Mouse (Mus musculus): ENCODE measurements around the gene Sh3gl1. TPM values are rescaled to one million over a fixed set of nuclear protein-coding genes. Genes with fewer than 3 reads are reported as not detected.
A peak's percentile ranks its signal among the peaks of the same experiment; 100 is the strongest.

The Sh3gl1 gene
- polyA plus RNA-seq, 1 experiment, result 55.5 TPM

DNA sequence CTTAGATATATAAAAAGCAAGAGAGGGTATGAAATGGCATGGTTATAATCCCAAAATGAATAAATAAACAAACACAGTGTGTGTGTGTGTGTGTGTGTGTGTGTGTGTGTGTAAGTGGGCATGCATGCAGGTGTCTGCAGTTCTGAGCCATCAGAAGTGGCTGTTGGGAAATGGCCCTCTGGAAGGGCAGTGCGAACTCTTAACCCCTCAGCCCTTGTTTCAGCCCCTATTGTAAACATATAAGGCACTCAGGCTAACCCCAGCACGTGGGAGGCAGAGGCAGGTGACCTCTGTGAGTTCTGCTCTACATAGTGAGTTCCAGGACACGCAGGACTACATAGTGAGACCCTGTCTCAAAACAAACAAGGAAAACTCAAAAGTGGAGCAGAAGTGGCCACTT lies 59.1 kb downstream of the Sh3gl1 start:
- no peaks in the 10 kb centered on the region for H3K4me1 ChIP-seq (ENCODE audit: control insufficient read depth, insufficient read depth, low read length)
- 67% methylated on average over 3 of the region's 3 CpGs for WGBS
- H3K27ac ChIP-seq (ENCODE audit: control insufficient read depth, insufficient read depth, low read depth, low read length, poor library complexity), result no peak overlapping the region
- TF ChIP-seq POLR2A (IDR thresholded peaks at IDR 0.05; ENCODE audit: borderline replicate concordance, control insufficient read depth, low read depth, low read length) (no peak), CTCF (IDR thresholded peaks at IDR 0.05; ENCODE audit: control insufficient read depth, insufficient read depth, low read length) (no peak)
- no peak overlapping the region for H3K4me3 ChIP-seq (replicated peaks; ENCODE audit: control insufficient read depth, low read depth, low read length)

DNA sequence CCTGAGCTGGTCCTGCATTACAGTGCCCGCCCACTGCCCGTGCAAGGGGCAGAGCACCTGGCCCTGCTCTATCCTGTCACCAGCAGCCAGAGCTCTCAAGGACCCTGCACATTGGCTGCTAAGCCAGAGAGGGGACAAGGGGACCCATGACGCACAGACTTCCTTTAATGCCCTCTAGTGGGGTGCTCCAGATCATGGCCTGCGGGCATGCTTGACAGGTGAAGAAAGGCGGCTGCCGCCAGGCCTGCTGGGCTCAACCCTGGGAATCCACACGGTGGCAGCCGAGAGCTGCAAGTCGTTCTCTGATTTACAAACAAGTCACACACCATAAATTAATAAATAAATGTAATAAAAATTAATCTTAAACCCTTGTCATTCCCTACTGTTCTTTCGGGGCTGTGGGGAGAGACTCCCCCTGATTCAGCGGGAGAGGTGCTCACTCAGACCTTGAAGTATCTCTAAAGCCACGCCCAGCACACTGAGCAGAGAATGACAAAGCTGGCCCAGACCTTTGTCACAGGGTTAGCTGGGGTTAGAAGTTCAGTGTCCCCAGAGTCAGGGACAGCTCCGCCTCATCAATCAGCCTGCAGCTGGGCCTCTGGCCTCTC lies 60.1 kb downstream of the Sh3gl1 start:
- no peak overlapping the region for H3K27ac ChIP-seq (ENCODE audit: control insufficient read depth, insufficient read depth, low read depth, low read length, poor library complexity)
- H3K4me1 ChIP-seq (ENCODE audit: control insufficient read depth, insufficient read depth, low read length), result no peaks in the 10 kb centered on the region
- 20% methylated on average over 13 of the region's 13 CpGs for WGBS
- TF ChIP-seq POLR2A (IDR thresholded peaks at IDR 0.05; ENCODE audit: borderline replicate concordance, control insufficient read depth, low read depth, low read length) (no peak), CTCF (IDR thresholded peaks at IDR 0.05; ENCODE audit: control insufficient read depth, insufficient read depth, low read length) (peak; percentile 80)
- no peak overlapping the region for H3K4me3 ChIP-seq (replicated peaks; ENCODE audit: control insufficient read depth, low read depth, low read length)

DNA sequence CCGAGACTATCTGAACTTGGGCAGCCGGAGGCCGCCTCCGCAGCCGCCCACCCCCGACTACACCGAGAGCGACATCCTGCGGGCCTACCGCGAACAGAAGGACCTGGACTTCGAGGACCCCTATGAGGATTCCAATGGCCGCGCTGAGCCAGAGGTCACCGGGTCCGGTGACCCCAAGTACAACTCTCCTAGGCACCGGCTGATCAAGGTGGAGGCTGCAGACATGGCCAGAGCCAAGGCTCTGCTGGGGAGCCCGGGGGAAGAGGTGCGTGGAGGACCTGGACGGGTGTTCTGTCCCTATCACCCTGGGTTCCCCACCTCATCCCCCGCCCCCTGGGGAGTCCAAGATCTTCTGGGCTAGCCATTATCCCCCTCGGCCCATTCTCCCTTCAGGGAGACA lies 65.0 kb downstream of the Sh3gl1 start:
- no peak overlapping the region for H3K4me3 ChIP-seq (replicated peaks; ENCODE audit: control insufficient read depth, low read depth, low read length)
- no peaks in the 10 kb centered on the region for H3K4me1 ChIP-seq (ENCODE audit: control insufficient read depth, insufficient read depth, low read length)
- 41% methylated on average over 22 of the region's 22 CpGs for WGBS
- no peak overlapping the region for H3K27ac ChIP-seq (ENCODE audit: control insufficient read depth, insufficient read depth, low read depth, low read length, poor library complexity)
- no peak for TF ChIP-seq POLR2A (IDR thresholded peaks at IDR 0.05; ENCODE audit: borderline replicate concordance, control insufficient read depth, low read depth, low read length)
- no peak for TF ChIP-seq CTCF (IDR thresholded peaks at IDR 0.05; ENCODE audit: control insufficient read depth, insufficient read depth, low read length)

DNA sequence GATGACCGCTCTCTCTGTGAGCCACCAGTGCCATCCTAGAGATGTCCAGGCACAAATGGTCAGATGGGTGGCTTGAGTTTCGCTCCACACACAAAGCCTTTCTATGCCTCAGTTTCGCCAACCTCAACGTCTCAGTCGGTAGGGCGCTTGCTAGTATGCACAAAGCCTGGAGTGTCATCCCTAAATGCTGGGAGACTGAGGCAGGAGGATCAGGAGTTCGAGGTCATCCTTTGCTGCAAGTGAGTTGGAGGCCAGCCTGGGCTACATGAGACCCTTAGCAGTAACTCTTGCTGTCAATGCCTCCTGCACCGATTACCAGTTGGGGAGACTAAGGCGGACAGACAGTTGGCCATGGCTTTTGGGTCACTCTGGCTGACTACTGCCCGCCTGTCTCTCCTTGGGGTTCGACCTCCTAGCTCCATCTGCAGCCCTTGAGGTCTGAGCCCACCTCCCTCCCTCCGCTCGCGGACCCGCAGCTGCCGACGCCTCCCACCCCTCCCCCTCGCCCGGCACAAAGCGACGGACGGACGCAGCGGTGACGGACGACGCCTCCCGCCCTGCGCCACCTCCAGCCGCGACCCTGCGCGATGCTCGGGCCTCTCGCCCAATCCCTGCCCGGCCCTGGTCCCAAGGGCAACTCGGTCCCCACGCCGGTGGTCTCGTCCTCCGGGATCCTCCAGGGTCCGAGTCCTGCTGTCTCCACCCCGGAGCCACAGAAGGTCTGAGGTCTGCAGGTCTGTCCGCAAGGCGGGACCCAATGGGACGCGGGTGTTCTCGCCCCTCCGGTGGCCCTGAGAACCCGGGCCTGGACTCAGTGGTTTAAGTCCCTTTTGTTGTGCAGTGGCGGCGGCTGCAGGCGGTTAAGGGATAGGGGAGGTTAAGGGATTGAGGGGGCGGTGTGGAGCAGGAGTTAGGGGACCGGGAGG lies 66.2 kb downstream of the Sh3gl1 start, which contains the start of gene Shd:
Gene Shd (plus strand): TSS at position 502 of the 926 bp plus-strand sequence.
- H3K27ac ChIP-seq (ENCODE audit: control insufficient read depth, insufficient read depth, low read depth, low read length, poor library complexity), result no peak within 1 kb of the TSS
- H3K4me3 ChIP-seq (replicated peaks; ENCODE audit: control insufficient read depth, low read depth, low read length), result no peak within 1 kb of the TSS
- 12% methylated on average over 55 of the region's 55 CpGs for WGBS
- H3K4me1 ChIP-seq (ENCODE audit: control insufficient read depth, insufficient read depth, low read length), result no peaks in the 10 kb centered on the region
- TF ChIP-seq CTCF (IDR thresholded peaks at IDR 0.05; ENCODE audit: control insufficient read depth, insufficient read depth, low read length) (no peak), POLR2A (IDR thresholded peaks at IDR 0.05; ENCODE audit: borderline replicate concordance, control insufficient read depth, low read depth, low read length) (no peak)

DNA sequence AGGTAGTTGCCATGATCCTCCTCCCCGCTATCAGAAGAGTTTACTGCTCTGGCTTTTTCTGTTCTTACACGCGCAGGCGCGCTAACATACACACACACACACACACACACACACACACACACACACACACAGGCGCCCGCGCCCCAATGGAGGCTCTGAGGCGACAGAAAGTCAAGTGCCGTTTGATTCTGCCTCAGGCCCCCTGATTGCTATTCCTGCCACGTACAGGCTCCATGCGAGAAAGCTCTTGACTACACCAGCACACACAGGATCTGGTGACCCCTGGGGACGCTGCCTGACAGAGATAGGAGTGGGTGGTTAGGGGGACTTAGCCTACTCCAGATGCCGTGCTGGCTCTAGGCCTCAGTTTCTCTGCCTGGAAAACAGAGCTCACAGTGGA lies 66.9 kb downstream of the Sh3gl1 start:
- Histone ChIP-seq H3K4me1 (ENCODE audit: control insufficient read depth, insufficient read depth, low read length) (no peaks in the 10 kb centered on the region), H3K27ac (ENCODE audit: control insufficient read depth, insufficient read depth, low read depth, low read length, poor library complexity) (no peak overlapping the region), H3K4me3 (replicated peaks; ENCODE audit: control insufficient read depth, low read depth, low read length) (no peak overlapping the region)
- no peak for TF ChIP-seq POLR2A (IDR thresholded peaks at IDR 0.05; ENCODE audit: borderline replicate concordance, control insufficient read depth, low read depth, low read length)
- no peak for TF ChIP-seq CTCF (IDR thresholded peaks at IDR 0.05; ENCODE audit: control insufficient read depth, insufficient read depth, low read length)
- 44% methylated on average over 14 of the region's 14 CpGs for WGBS

DNA sequence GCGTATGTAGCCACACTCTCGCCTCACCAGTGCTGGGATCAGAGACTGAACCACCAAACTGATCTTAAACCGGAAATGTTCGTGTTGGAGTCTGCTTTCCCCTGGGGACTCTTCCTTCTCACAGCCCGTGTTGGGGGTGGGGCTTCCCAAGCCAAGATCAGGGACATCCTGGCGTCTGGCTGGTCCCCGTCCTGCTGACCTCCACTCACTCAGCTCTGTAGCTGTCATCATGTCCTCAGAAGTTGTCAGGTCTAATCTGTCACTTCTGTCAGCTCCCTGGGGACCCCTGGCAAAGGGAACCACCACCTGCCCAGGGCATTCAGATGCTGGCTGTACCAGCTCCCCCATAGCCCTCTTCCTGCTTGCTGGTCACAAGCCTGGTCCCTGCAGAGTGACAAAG lies 68.2 kb downstream of the Sh3gl1 start:
- Histone ChIP-seq H3K4me1 (ENCODE audit: control insufficient read depth, insufficient read depth, low read length) (no peaks in the 10 kb centered on the region), H3K4me3 (replicated peaks; ENCODE audit: control insufficient read depth, low read depth, low read length) (no peak overlapping the region), H3K27ac (ENCODE audit: control insufficient read depth, insufficient read depth, low read depth, low read length, poor library complexity) (no peak overlapping the region)
- 75% methylated on average over 7 of the region's 7 CpGs for WGBS
- no peak for TF ChIP-seq POLR2A (IDR thresholded peaks at IDR 0.05; ENCODE audit: borderline replicate concordance, control insufficient read depth, low read depth, low read length)
- no peak for TF ChIP-seq CTCF (IDR thresholded peaks at IDR 0.05; ENCODE audit: control insufficient read depth, insufficient read depth, low read length)

DNA sequence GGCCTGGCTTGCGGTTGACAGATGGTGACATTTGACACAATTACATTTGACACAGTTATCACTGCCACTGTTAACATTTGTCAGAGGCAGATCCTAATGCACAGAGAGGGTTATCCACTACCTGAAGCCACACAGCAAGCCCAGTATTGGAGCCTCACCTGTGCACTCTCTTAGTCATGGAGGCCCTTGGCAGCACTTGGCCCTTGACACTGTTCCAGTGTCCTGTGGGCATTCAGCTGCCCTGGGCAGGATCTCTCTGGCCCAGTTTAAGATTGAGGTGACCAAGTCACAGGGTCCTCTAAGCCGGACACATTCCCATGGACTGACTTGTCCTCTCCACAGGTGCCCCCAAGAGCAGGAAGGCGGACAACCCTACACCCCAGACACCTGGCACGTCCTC lies 69.2 kb downstream of the Sh3gl1 start:
- Histone ChIP-seq H3K4me3 (replicated peaks; ENCODE audit: control insufficient read depth, low read depth, low read length) (no peak overlapping the region), H3K27ac (ENCODE audit: control insufficient read depth, insufficient read depth, low read depth, low read length, poor library complexity) (no peak overlapping the region), H3K4me1 (ENCODE audit: control insufficient read depth, insufficient read depth, low read length) (no peaks in the 10 kb centered on the region; the same call in none of the 2 replicates)
- TF ChIP-seq POLR2A (IDR thresholded peaks at IDR 0.05; ENCODE audit: borderline replicate concordance, control insufficient read depth, low read depth, low read length) (no peak), CTCF (IDR thresholded peaks at IDR 0.05; ENCODE audit: control insufficient read depth, insufficient read depth, low read length) (no peak)
- 93% methylated on average over 4 of the region's 4 CpGs for WGBS

Other genes with a start within 250 kb of the Sh3gl1 start
- not detected in 2 replicates for gene Zfp119a, start 157.7 kb downstream of the Sh3gl1 start, polyA plus RNA-seq (2011; ENCODE audit: insufficient read depth, insufficient read length, low replicate concordance, missing spikeins)
- 4.0 and 8.3 TPM in 2 replicates for gene Zfp959, start 144.5 kb downstream of the Sh3gl1 start, polyA plus RNA-seq (2011; ENCODE audit: insufficient read depth, insufficient read length, low replicate concordance, missing spikeins)
- 1.4 TPM in 1 of 2 replicates, not detected in the other for gene Zfp119b, start 87.1 kb downstream of the Sh3gl1 start, polyA plus RNA-seq (2011; ENCODE audit: insufficient read depth, insufficient read length, low replicate concordance, missing spikeins)
- 8.5 and 34.4 TPM in 2 replicates for gene Ebi3, start 84.0 kb downstream of the Sh3gl1 start, polyA plus RNA-seq (2011; ENCODE audit: insufficient read depth, insufficient read length, low replicate concordance, missing spikeins)
- gene Yju2, start 77.5 kb downstream of the Sh3gl1 start, polyA plus RNA-seq (2011; ENCODE audit: insufficient read depth, insufficient read length, low replicate concordance, missing spikeins), result 9.3 and 12.3 TPM in 2 replicates
- gene Shd, start 66.2 kb downstream of the Sh3gl1 start, polyA plus RNA-seq (2011; ENCODE audit: insufficient read depth, insufficient read length, low replicate concordance, missing spikeins), result 1.6 TPM in 1 of 2 replicates, not detected in the other
- not detected in 2 replicates for gene Fsd1, start 50.1 kb downstream of the Sh3gl1 start, polyA plus RNA-seq (2011; ENCODE audit: insufficient read depth, insufficient read length, low replicate concordance, missing spikeins)
- 3.9 and 10.6 TPM in 2 replicates for gene Stap2, start 31.1 kb downstream of the Sh3gl1 start, polyA plus RNA-seq (2011; ENCODE audit: insufficient read depth, insufficient read length, low replicate concordance, missing spikeins)
- 13.1 and 47.7 TPM in 2 replicates for gene Mpnd, start 30.9 kb downstream of the Sh3gl1 start, polyA plus RNA-seq (2011; ENCODE audit: insufficient read depth, insufficient read length, low replicate concordance, missing spikeins)
- 55.8 and 73.6 TPM in 2 replicates for gene Chaf1a, start 3.8 kb upstream of the Sh3gl1 start, polyA plus RNA-seq (2011; ENCODE audit: insufficient read depth, insufficient read length, low replicate concordance, missing spikeins)
- 17.7 and 41.7 TPM in 2 replicates for gene Ubxn6, start 38.4 kb upstream of the Sh3gl1 start, polyA plus RNA-seq (2011; ENCODE audit: insufficient read depth, insufficient read length, low replicate concordance, missing spikeins)
- 62.0 and 145 TPM in 2 replicates for gene Hdgfl2, start 43.0 kb upstream of the Sh3gl1 start, polyA plus RNA-seq (2011; ENCODE audit: insufficient read depth, insufficient read length, low replicate concordance, missing spikeins)
- 0.52 and 3.4 TPM in 2 replicates for gene Plin4, start 73.2 kb upstream of the Sh3gl1 start, polyA plus RNA-seq (2011; ENCODE audit: insufficient read depth, insufficient read length, low replicate concordance, missing spikeins)
- gene Plin5, start 81.0 kb upstream of the Sh3gl1 start, polyA plus RNA-seq (2011; ENCODE audit: insufficient read depth, insufficient read length, low replicate concordance, missing spikeins), result not detected in 2 replicates
- 22.7 and 50.0 TPM in 2 replicates for gene Lrg1, start 85.4 kb upstream of the Sh3gl1 start, polyA plus RNA-seq (2011; ENCODE audit: insufficient read depth, insufficient read length, low replicate concordance, missing spikeins)
- gene Sema6b, start 103.7 kb upstream of the Sh3gl1 start, polyA plus RNA-seq (2011; ENCODE audit: insufficient read depth, insufficient read length, low replicate concordance, missing spikeins), result 3.2 and 3.9 TPM in 2 replicates
- gene Tnfaip8l1, start 125.8 kb upstream of the Sh3gl1 start, polyA plus RNA-seq (2011; ENCODE audit: insufficient read depth, insufficient read length, low replicate concordance, missing spikeins), result 0.63 and 1.7 TPM in 2 replicates
- 12.5 and 25.9 TPM in 2 replicates for gene Mydgf, start 147.3 kb upstream of the Sh3gl1 start, polyA plus RNA-seq (2011; ENCODE audit: insufficient read depth, insufficient read length, low replicate concordance, missing spikeins)
- gene Dpp9, start 182.3 kb upstream of the Sh3gl1 start, polyA plus RNA-seq (2011; ENCODE audit: insufficient read depth, insufficient read length, low replicate concordance, missing spikeins), result 8.4 and 8.9 TPM in 2 replicates
- gene Fem1a, start 220.2 kb upstream of the Sh3gl1 start, polyA plus RNA-seq (2011; ENCODE audit: insufficient read depth, insufficient read length, low replicate concordance, missing spikeins), result 6.9 and 10.8 TPM in 2 replicates
- 2.4 and 5.9 TPM in 2 replicates for gene Ticam1, start 240.2 kb upstream of the Sh3gl1 start, polyA plus RNA-seq (2011; ENCODE audit: insufficient read depth, insufficient read length, low replicate concordance, missing spikeins)

Data from bone marrow, adult 2 months (tissue).